Mouse (Mus musculus) ES-Bruce4 (cell line): ENCODE data around the gene Cpne5.

Source experiments
- CTCF ChIP-seq: IDR thresholded peaks from one replicate; pipeline ENCODE4 v1.8.1; 2011; ENCODE audit warnings: low read depth, low read length
- EP300 ChIP-seq: IDR thresholded peaks from 2 replicates; pipeline ENCODE4 v1.6.1; 2011; ENCODE audit warnings: low read depth, low read length; ENCODE audit not compliant: insufficient read depth
- POLR2A ChIP-seq: IDR thresholded peaks from one replicate; pipeline ENCODE4 v1.8.1; 2011; ENCODE audit warnings: low read length; ENCODE audit not compliant: insufficient read depth

DNA sequence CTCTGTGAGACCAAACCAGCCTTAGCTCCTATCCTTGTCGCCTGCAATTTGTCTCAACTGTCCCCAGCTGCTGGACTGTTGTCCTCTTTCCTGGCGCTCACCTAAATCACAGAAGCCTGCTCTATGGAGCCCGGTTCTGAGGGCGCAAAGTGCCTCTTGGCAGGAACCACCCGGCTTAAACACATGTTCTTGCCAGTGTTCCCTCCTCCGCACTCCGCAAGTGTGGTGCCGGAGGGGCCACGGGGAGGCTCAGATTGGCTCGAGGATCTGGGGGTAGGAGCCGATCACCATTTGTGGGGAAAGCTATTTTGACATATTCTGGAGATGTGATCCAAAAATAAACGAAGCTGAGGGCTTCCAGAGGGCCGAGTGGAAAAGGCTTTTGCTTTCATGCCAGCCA is 9.9 kb upstream of the Cpne5 start:
- TF ChIP-seq CTCF = no peak
- no peak for TF ChIP-seq POLR2A
- TF ChIP-seq EP300 = no peak
